Mouse (Mus musculus) neural tube, embryonic 14.5 days (tissue): ENCODE results near the gene Rangrf. TPM values are rescaled to one million over a fixed set of nuclear protein-coding genes. Genes with fewer than 3 reads are reported as not detected.
"Not testable (repeated sequence)": the region's sequence is repeated elsewhere in the genome, so short reads cannot be mapped to it uniquely, and the experiment has no call there.

Experiments used
- ATAC-seq: fragments of 200-750 bp; cut with Nextera tagmentation; 2 replicates; pipeline ENCODE4 v1.8.0; 2017; ENCODE audit warnings: low read depth, mild to moderate bottlenecking, moderate TSS enrichment, moderate library complexity
- H3K27ac ChIP-seq: fragments of 300-500 bp; sonication (generic); 2 replicates; pipeline ENCODE4 v1.5.1; 2014; ENCODE audit warnings: low read depth, mild to moderate bottlenecking, control low read depth, low read length, moderate library complexity, mixed read lengths
- H3K27me3 ChIP-seq: fragments of 300-500 bp; sonication (generic); 2 replicates; pipeline ENCODE4 v1.6.1; 2014; ENCODE audit warnings: low read length; ENCODE audit not compliant: control insufficient read depth, insufficient read depth
- H3K36me3 ChIP-seq: fragments of 300-500 bp; sonication (generic); 2 replicates; pipeline ENCODE4 v1.6.1; 2014; ENCODE audit warnings: low read length, mixed read lengths; ENCODE audit not compliant: control insufficient read depth, insufficient read depth
- H3K4me1 ChIP-seq: fragments of 300-500 bp; sonication (generic); 2 replicates; pipeline ENCODE4 v1.6.1; 2014; ENCODE audit warnings: low read length; ENCODE audit not compliant: control insufficient read depth, insufficient read depth
- H3K4me2 ChIP-seq: fragments of 300-500 bp; sonication (generic); 2 replicates; pipeline ENCODE4 v1.6.1; 2014; ENCODE audit warnings: mild to moderate bottlenecking, low read depth, low read length, control low read depth
- H3K4me3 ChIP-seq: fragments of 300-500 bp; sonication (generic); 2 replicates; pipeline ENCODE4 v1.5.1; 2014; ENCODE audit warnings: low read depth, low read length, control low read depth, mixed read lengths
- H3K9ac ChIP-seq: fragments of 300-500 bp; sonication (generic); replicated peaks from 2 replicates; pipeline ENCODE4 v1.6.1; 2014; ENCODE audit warnings: low read depth, mild to moderate bottlenecking, control low read depth, low read length, mixed read lengths
- H3K9me3 ChIP-seq: fragments of 300-500 bp; sonication (generic); 2 replicates; pipeline ENCODE4 v1.6.1; 2016; ENCODE audit warnings: low read length; ENCODE audit not compliant: control insufficient read depth
- WGBS: fragments of 180-500 bp; shearing (Covaris S2); extraction: QIAGEN DNeasy Blood & Tissue Kit; methylation state at CpG from one replicate; pipeline ENCODE4 v1.1.7; 2014; 5-methylcytosine and 5-hydroxymethylcytosine counted together
- polyA plus RNA-seq: library from polyadenylated mRNA; unstranded; fragments of >200 nt; fragmentation: Nextera tagmentation; extraction: Ambion mirVana; gene quantifications from 2 replicates; pipeline ENCODE4 v1.2.1, GENCODE M21; 2014

The Rangrf gene
- polyA plus RNA-seq, 1 experiment from 2014 or later = 25.5 TPM

GRCm38 (mm10) chr11:68968752-68969151, 6.2 kb downstream of the Rangrf start:
- Histone ChIP-seq H3K27ac (no peak overlapping the region), H3K27me3 (no peaks in the 10 kb centered on the region), H3K36me3 (no peaks in the 10 kb centered on the region), H3K9me3 (no peaks in the 10 kb centered on the region), H3K4me2 (peak overlapping the region; percentile 88; the same call in 1 of the 2 replicates), H3K9ac (no peak overlapping the region), H3K4me1 (peaks cover 6% of the 10 kb centered on the region; the same call in 1 of the 2 replicates), H3K4me3 (no peak overlapping the region)
- no peak for ATAC-seq
- 86% methylated on average over 11 of the region's 11 CpGs for WGBS

GRCm38 (mm10) chr11:68967337-68968282, 7.4 kb downstream of the Rangrf start, which contains the start of gene Slc25a35:
Gene Slc25a35 (plus strand): TSS chr11:68968131.
- peak within 1 kb of the TSS; percentile 67 for H3K9ac ChIP-seq
- no peaks in the 10 kb centered on the region for H3K9me3 ChIP-seq
- peak within 1 kb of the TSS; percentile 88 for H3K4me2 ChIP-seq
- WGBS = under 1% methylated on average over 50 of the region's 50 CpGs
- no peak within 1 kb of the TSS for H3K27ac ChIP-seq
- ATAC-seq = peak; percentile 98
- H3K36me3 ChIP-seq = no peaks in the 10 kb centered on the region
- H3K27me3 ChIP-seq = no peaks in the 10 kb centered on the region
- peak within 1 kb of the TSS; percentile 59 for H3K4me3 ChIP-seq
- peaks cover 6% of the 10 kb centered on the region; the same call in 1 of the 2 replicates for H3K4me1 ChIP-seq

- H3K4me3 ChIP-seq = peak overlapping the region; percentile 59; the same call in 1 of the 2 replicates
These were observed 8.4 kb downstream of the Rangrf start for GRCm38 (mm10) chr11:68966554-68966953.

GRCm38 (mm10) chr11:68965845-68966244, 9.1 kb downstream of the Rangrf start:
- Histone ChIP-seq H3K4me3 (no peak overlapping the region), H3K9ac (no peak overlapping the region), H3K27me3 (no peaks in the 10 kb centered on the region), H3K4me2 (no peak overlapping the region), H3K4me1 (peaks cover 6% of the 10 kb centered on the region; the same call in 1 of the 2 replicates), H3K27ac (no peak overlapping the region), H3K9me3 (no peaks in the 10 kb centered on the region), H3K36me3 (no peaks in the 10 kb centered on the region)
- ATAC-seq = no peak
- WGBS = 33% methylated on average over 3 of the region's 3 CpGs

More at GRCm38 (mm10) chr11:68966554-68966953, 8.4 kb downstream of the Rangrf start:
- ATAC-seq = no peak
- no peak overlapping the region for H3K9ac ChIP-seq
- no peak overlapping the region for H3K27ac ChIP-seq
- H3K36me3 ChIP-seq = no peaks in the 10 kb centered on the region
- 69% methylated on average over 1 of the region's 1 CpGs for WGBS
- H3K4me2 ChIP-seq = no peak overlapping the region
- H3K27me3 ChIP-seq = no peaks in the 10 kb centered on the region
- peaks cover 6% of the 10 kb centered on the region; the same call in 1 of the 2 replicates for H3K4me1 ChIP-seq
- H3K9me3 ChIP-seq = no peaks in the 10 kb centered on the region

GRCm38 (mm10) chr11:68965050-68965449, 9.9 kb downstream of the Rangrf start:
- Histone ChIP-seq H3K4me1 (peaks cover 6% of the 10 kb centered on the region; the same call in 1 of the 2 replicates), H3K27me3 (no peaks in the 10 kb centered on the region), H3K27ac (no peak overlapping the region), H3K36me3 (no peaks in the 10 kb centered on the region), H3K4me3 (no peak overlapping the region), H3K9me3 (no peaks in the 10 kb centered on the region), H3K9ac (no peak overlapping the region), H3K4me2 (no peak overlapping the region)
- ATAC-seq = no peak

- Histone ChIP-seq H3K4me1 (peaks cover 5% of the 10 kb centered on the region; the same call in 1 of the 2 replicates), H3K36me3 (no peaks in the 10 kb centered on the region)
- whole genome bisulfite sequencing = 84% methylated on average over 2 of the region's 2 CpGs
These were observed 11.6 kb downstream of the Rangrf start for GRCm38 (mm10) chr11:68963405-68963804.

GRCm38 (mm10) chr11:68962159-68962558, 12.8 kb downstream of the Rangrf start:
- 27% methylated on average over 11 of the region's 11 CpGs for WGBS

More at GRCm38 (mm10) chr11:68963405-68963804, 11.6 kb downstream of the Rangrf start:
- no peak for ATAC-seq
- Histone ChIP-seq H3K4me2 (no peak overlapping the region), H3K27me3 (no peaks in the 10 kb centered on the region), H3K9ac (no peak overlapping the region), H3K4me3 (no peak overlapping the region), H3K27ac (no peak overlapping the region), H3K9me3 (no peaks in the 10 kb centered on the region)

GRCm38 (mm10) chr11:68961596-68961995, 13.4 kb downstream of the Rangrf start:
- Histone ChIP-seq H3K36me3 (no peaks in the 10 kb centered on the region), H3K27me3 (no peaks in the 10 kb centered on the region), H3K4me2 (no peak overlapping the region), H3K9me3 (no peaks in the 10 kb centered on the region), H3K9ac (no peak overlapping the region), H3K4me1 (no peaks in the 10 kb centered on the region), H3K4me3 (no peak overlapping the region), H3K27ac (no peak overlapping the region)
- no peak for ATAC-seq
- WGBS = 80% methylated on average over 3 of the region's 3 CpGs

More at GRCm38 (mm10) chr11:68962159-68962558, 12.8 kb downstream of the Rangrf start:
- H3K4me2 ChIP-seq, H3K4me1 ChIP-seq, H3K36me3 ChIP-seq, H3K4me3 ChIP-seq, H3K9me3 ChIP-seq, H3K27ac ChIP-seq, ATAC-seq, H3K9ac ChIP-seq, H3K27me3 ChIP-seq: not testable (repeated sequence)

- no peak for ATAC-seq
- Histone ChIP-seq H3K9me3 (no peaks in the 10 kb centered on the region), H3K27me3 (peaks cover 1% of the 10 kb centered on the region; the same call in 1 of the 2 replicates), H3K4me2 (no peak overlapping the region), H3K27ac (no peak overlapping the region), H3K4me3 (no peak overlapping the region), H3K36me3 (no peaks in the 10 kb centered on the region), H3K4me1 (0 out of 2 replicates have a peak, but pooled peaks cover 7% of the 10 kb centered on the region), H3K9ac (no peak overlapping the region)
- WGBS = 87% methylated on average over 1 of the region's 1 CpGs
These were observed 17.0 kb downstream of the Rangrf start for GRCm38 (mm10) chr11:68957971-68958370.
